Comparison of ENCODE assay signal across 25 mouse cellular contexts in the genomic region with DNA sequence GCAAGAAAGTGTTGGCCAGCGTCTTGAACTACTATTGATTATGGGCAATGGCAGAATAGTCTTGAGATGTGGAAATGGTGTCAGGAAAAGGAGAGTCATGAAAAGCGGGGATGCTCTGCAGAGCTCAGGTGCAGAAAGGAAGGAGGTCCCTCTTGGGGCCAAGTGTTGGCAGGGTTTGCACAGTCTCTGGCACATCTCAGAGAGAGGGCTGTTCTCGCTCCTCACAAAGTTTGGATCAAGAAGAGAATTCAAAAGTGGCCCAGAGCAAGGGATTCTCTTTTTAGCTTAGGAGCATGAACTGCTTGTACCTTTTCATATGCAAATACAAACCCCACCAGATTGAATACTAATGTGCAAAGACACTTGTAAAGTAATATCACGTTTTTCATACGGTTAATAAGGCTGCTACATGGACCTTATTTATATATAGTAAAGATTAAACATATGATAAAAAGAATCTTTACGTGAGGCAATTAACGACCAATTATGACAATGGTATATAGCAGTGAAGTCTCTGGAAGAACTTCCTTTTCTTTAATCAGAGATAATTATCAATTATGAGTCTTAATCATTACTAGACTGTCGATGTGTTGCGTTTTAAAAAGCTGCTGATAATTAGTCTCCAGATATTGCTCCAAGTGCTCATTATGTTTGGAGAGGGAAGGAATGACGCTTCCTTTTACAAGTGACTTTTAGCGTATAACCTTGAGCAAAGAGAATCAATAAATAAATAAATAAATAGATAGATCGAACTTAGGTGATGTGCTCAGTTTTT. TPM values are rescaled to one million over a fixed set of nuclear protein-coding genes. Genes with fewer than 3 reads are reported as not detected.
DNase-seq lines count a peak whose midpoint lies in the region; ATAC-seq and TF ChIP-seq lines count a peak whose summit lies in the region.
"Had no signal": no experiment of that assay in that cellular context is flagged by ENCODE, and none has a peak within 500 bp of the region (broad histone marks: within the 10 kb centered on the region; RNA-seq: fewer than 3 reads in every experiment).

No protein-coding gene starts in this region.

- no peak overlapping the region for H3K4me3 ChIP-seq in hindbrain, embryonic 11.5 days (ENCODE audit: low read depth, low read length)
- H3K4me3 ChIP-seq in hindbrain, embryonic 10.5 days = no peak overlapping the region
- no peak overlapping the region for H3K4me3 ChIP-seq in midbrain, embryonic 11.5 days (ENCODE audit: low read depth, low read length)
- H3K4me3 ChIP-seq in midbrain, postnatal 0 days (ENCODE audit: low read depth, low read length) = no peak overlapping the region
- no peak overlapping the region for H3K4me3 ChIP-seq in forebrain, embryonic 15.5 days
- no peak overlapping the region for H3K4me3 ChIP-seq in midbrain, embryonic 15.5 days
- H3K4me3 ChIP-seq: limb, embryonic 12.5 days; lung, embryonic 15.5 days; neural tube, embryonic 13.5 days had no signal

- 83% methylated on average over 12 of the region's 12 CpGs for WGBS in hindbrain, embryonic 11.5 days
- 85% methylated on average over 12 of the region's 12 CpGs for WGBS in hindbrain, embryonic 10.5 days
- WGBS in midbrain, embryonic 11.5 days = 79% methylated on average over 12 of the region's 12 CpGs
- 57% methylated on average over 12 of the region's 12 CpGs for WGBS in midbrain, postnatal 0 days
- 31% methylated on average over 12 of the region's 12 CpGs for WGBS in forebrain, embryonic 15.5 days
- 57% methylated on average over 12 of the region's 12 CpGs for WGBS in midbrain, embryonic 15.5 days

- ATAC-seq in hindbrain, embryonic 11.5 days (ENCODE audit: low FRiP score) = peak; percentile 47; the same call in 1 of the 2 replicates
- ATAC-seq in midbrain, embryonic 11.5 days (ENCODE audit: low FRiP score) = peak; percentile 16; the same call in 1 of the 2 replicates
- no peak for ATAC-seq in midbrain, postnatal 0 days (ENCODE audit: low FRiP score)
- ATAC-seq in forebrain, embryonic 15.5 days (replicated peaks) = 0 out of 2 replicates have a peak, but pooled peaks have one; percentile 35
- ATAC-seq in midbrain, embryonic 15.5 days (replicated peaks) = peak; percentile 58
- ATAC-seq: intestine, embryonic 16.5 days had no signal

- H3K9ac ChIP-seq in hindbrain, embryonic 11.5 days (ENCODE audit: low read depth, low read length) = no peak overlapping the region
- no peak overlapping the region for H3K9ac ChIP-seq in midbrain, embryonic 11.5 days (ENCODE audit: low read length)
- no peak overlapping the region for H3K9ac ChIP-seq in midbrain, postnatal 0 days (replicated peaks; ENCODE audit: low read length, poor library complexity, severe bottlenecking)
- H3K9ac ChIP-seq in forebrain, embryonic 15.5 days (replicated peaks) = no peak overlapping the region
- no peak overlapping the region for H3K9ac ChIP-seq in midbrain, embryonic 15.5 days
- H3K9ac ChIP-seq: limb, embryonic 12.5 days; lung, embryonic 15.5 days; neural tube, embryonic 13.5 days had no signal

- H3K36me3 ChIP-seq in hindbrain, embryonic 11.5 days (ENCODE audit: control insufficient read depth, insufficient read depth, low read length) = no peaks in the 10 kb centered on the region
- no peaks in the 10 kb centered on the region for H3K36me3 ChIP-seq in hindbrain, embryonic 10.5 days
- no peaks in the 10 kb centered on the region for H3K36me3 ChIP-seq in midbrain, embryonic 11.5 days (ENCODE audit: control insufficient read depth, insufficient read depth, low read length)
- H3K36me3 ChIP-seq in midbrain, postnatal 0 days (ENCODE audit: insufficient read depth, low read length) = no peaks in the 10 kb centered on the region
- H3K36me3 ChIP-seq in forebrain, embryonic 15.5 days = no peaks in the 10 kb centered on the region
- H3K36me3 ChIP-seq in midbrain, embryonic 15.5 days (replicated peaks) = no peaks in the 10 kb centered on the region
- H3K36me3 ChIP-seq: limb, embryonic 12.5 days; lung, embryonic 15.5 days; neural tube, embryonic 13.5 days had no signal

- H3K4me2 ChIP-seq in hindbrain, embryonic 11.5 days (replicated peaks; ENCODE audit: low read depth, low read length) = no peak overlapping the region
- H3K4me2 ChIP-seq in midbrain, embryonic 11.5 days = no peak overlapping the region
- H3K4me2 ChIP-seq in midbrain, postnatal 0 days (ENCODE audit: low read depth, low read length, poor library complexity, severe bottlenecking) = no peak overlapping the region
- no peak overlapping the region for H3K4me2 ChIP-seq in forebrain, embryonic 15.5 days (replicated peaks)
- H3K4me2 ChIP-seq in midbrain, embryonic 15.5 days = no peak overlapping the region
- H3K4me2 ChIP-seq: limb, embryonic 12.5 days; liver, embryonic 11.5 days; lung, embryonic 15.5 days; neural tube, embryonic 13.5 days had no signal

- no peak for TF ChIP-seq CTCF in midbrain, postnatal 0 days (IDR thresholded peaks at IDR 0.05)

- H3K27me3 ChIP-seq in hindbrain, embryonic 11.5 days (ENCODE audit: control insufficient read depth, insufficient read depth, low read length) = no peaks in the 10 kb centered on the region
- H3K27me3 ChIP-seq in hindbrain, embryonic 10.5 days (ENCODE audit: insufficient read depth, poor library complexity, severe bottlenecking) = no peaks in the 10 kb centered on the region
- no peaks in the 10 kb centered on the region for H3K27me3 ChIP-seq in midbrain, embryonic 11.5 days (ENCODE audit: control insufficient read depth, insufficient read depth, low read length)
- H3K27me3 ChIP-seq in midbrain, postnatal 0 days (ENCODE audit: insufficient read depth, low read length) = no peaks in the 10 kb centered on the region
- no peaks in the 10 kb centered on the region for H3K27me3 ChIP-seq in forebrain, embryonic 15.5 days
- H3K27me3 ChIP-seq in midbrain, embryonic 15.5 days (replicated peaks) = no peaks in the 10 kb centered on the region
- H3K27me3 ChIP-seq: limb, embryonic 12.5 days; lung, embryonic 15.5 days; neural tube, embryonic 13.5 days had no signal

- no peaks in the 10 kb centered on the region for H3K9me3 ChIP-seq in hindbrain, embryonic 11.5 days (ENCODE audit: control insufficient read depth, low read length)
- H3K9me3 ChIP-seq in hindbrain, embryonic 10.5 days = no peaks in the 10 kb centered on the region
- no peaks in the 10 kb centered on the region for H3K9me3 ChIP-seq in midbrain, embryonic 11.5 days (ENCODE audit: control insufficient read depth, low read length)
- H3K9me3 ChIP-seq in midbrain, postnatal 0 days (ENCODE audit: low read length) = no peaks in the 10 kb centered on the region
- H3K9me3 ChIP-seq in forebrain, embryonic 15.5 days = no peaks in the 10 kb centered on the region
- no peaks in the 10 kb centered on the region for H3K9me3 ChIP-seq in midbrain, embryonic 15.5 days
- H3K9me3 ChIP-seq: limb, embryonic 12.5 days; lung, embryonic 15.5 days; neural tube, embryonic 13.5 days had no signal

- no peak for DNase-seq in hindbrain, embryonic 11.5 days (ENCODE audit: low spot score)
- DNase-seq in hindbrain, embryonic 10.5 days (ENCODE audit: low spot score) = no peak
- DNase-seq in midbrain, embryonic 11.5 days (ENCODE audit: low spot score, missing footprints) = peak; percentile 75
- DNase-seq in midbrain, postnatal 0 days (ENCODE audit: low spot score) = no peak
- no peak for DNase-seq in embryo, embryonic 9.5 days (ENCODE audit: extremely low spot score)
- DNase-seq in liver = no peak
- DNase-seq: adrenal gland, postnatal 25 days; B cell, adult 2 months; cerebellum, adult 18-20 months; heart, postnatal 14 days; kidney, adult 8-10 months; kidney, postnatal 4 days; right cerebral cortex, postnatal 14 days; thymus, postnatal 14 days had no signal

- no peak overlapping the region for H3K27ac ChIP-seq in hindbrain, embryonic 11.5 days (ENCODE audit: low read depth, low read length)
- H3K27ac ChIP-seq in hindbrain, embryonic 10.5 days = no peak overlapping the region
- no peak overlapping the region for H3K27ac ChIP-seq in midbrain, embryonic 11.5 days (ENCODE audit: low read depth, low read length)
- no peak overlapping the region for H3K27ac ChIP-seq in midbrain, postnatal 0 days (ENCODE audit: low read depth, low read length)
- H3K27ac ChIP-seq in forebrain, embryonic 15.5 days (replicated peaks) = no peak overlapping the region
- no peak overlapping the region for H3K27ac ChIP-seq in midbrain, embryonic 15.5 days
- H3K27ac ChIP-seq: kidney, postnatal 0 days; limb, embryonic 12.5 days; lung, embryonic 15.5 days; neural tube, embryonic 13.5 days had no signal

- no peaks in the 10 kb centered on the region for H3K4me1 ChIP-seq in hindbrain, embryonic 11.5 days (replicated peaks; ENCODE audit: control insufficient read depth, insufficient read depth, low read length)
- 0 out of 2 replicates have a peak, but pooled peaks cover 9% of the 10 kb centered on the region for H3K4me1 ChIP-seq in hindbrain, embryonic 10.5 days (replicated peaks)
- peaks cover 2% of the 10 kb centered on the region; the same call in 1 of the 2 replicates for H3K4me1 ChIP-seq in midbrain, embryonic 11.5 days (ENCODE audit: control insufficient read depth, insufficient read depth, low read length)
- H3K4me1 ChIP-seq in midbrain, postnatal 0 days (ENCODE audit: insufficient read depth, low read length) = no peaks in the 10 kb centered on the region
- H3K4me1 ChIP-seq in forebrain, embryonic 15.5 days = 0 out of 2 replicates have a peak, but pooled peaks cover 4% of the 10 kb centered on the region
- H3K4me1 ChIP-seq in midbrain, embryonic 15.5 days = no peaks in the 10 kb centered on the region
- H3K4me1 ChIP-seq: limb, embryonic 12.5 days; lung, embryonic 15.5 days had no signal

RNA-seq across cellular contexts. Expression of a gene that starts 10.1 kb away (rescaled TPM):
- polyA plus RNA-seq in hindbrain, embryonic 11.5 days (2014; fragmentation: Nextera tagmentation; extraction: Ambion mirVana) = 0.45 and 0.73 TPM in 2 replicates
- 0.22 and 0.65 TPM in 2 replicates for polyA plus RNA-seq in hindbrain, embryonic 10.5 days (2016; fragmentation: Nextera tagmentation; extraction: Ambion mirVana)
- 0.75 and 0.76 TPM in 2 replicates for polyA plus RNA-seq in midbrain, embryonic 11.5 days (2014; fragmentation: Nextera tagmentation; extraction: Ambion mirVana)
- 23.0 and 23.9 TPM in 2 replicates for total RNA-seq in midbrain, postnatal 0 days (2014; rRNA removed)
- 13.8 and 14.3 TPM in 2 replicates for polyA plus RNA-seq in midbrain, postnatal 0 days (2015; fragmentation: Nextera tagmentation; extraction: Ambion mirVana)
- 1.7 and 2.1 TPM in 2 replicates for polyA plus RNA-seq in forebrain, embryonic 15.5 days (2015; fragmentation: Nextera tagmentation; extraction: Ambion mirVana)
- 5.4 and 7.2 TPM in 2 replicates for polyA plus RNA-seq in midbrain, embryonic 15.5 days (2015; fragmentation: Nextera tagmentation; extraction: Ambion mirVana)
- total RNA-seq: gastrocnemius, adult 8-10 months; heart, postnatal 14 days; megakaryocyte progenitor cell, adult 5-6 weeks had no signal
- polyA plus RNA-seq: urinary bladder, adult 2 months had no signal
